Mouse (Mus musculus): ENCODE results near the gene Hlcs.

DNA sequence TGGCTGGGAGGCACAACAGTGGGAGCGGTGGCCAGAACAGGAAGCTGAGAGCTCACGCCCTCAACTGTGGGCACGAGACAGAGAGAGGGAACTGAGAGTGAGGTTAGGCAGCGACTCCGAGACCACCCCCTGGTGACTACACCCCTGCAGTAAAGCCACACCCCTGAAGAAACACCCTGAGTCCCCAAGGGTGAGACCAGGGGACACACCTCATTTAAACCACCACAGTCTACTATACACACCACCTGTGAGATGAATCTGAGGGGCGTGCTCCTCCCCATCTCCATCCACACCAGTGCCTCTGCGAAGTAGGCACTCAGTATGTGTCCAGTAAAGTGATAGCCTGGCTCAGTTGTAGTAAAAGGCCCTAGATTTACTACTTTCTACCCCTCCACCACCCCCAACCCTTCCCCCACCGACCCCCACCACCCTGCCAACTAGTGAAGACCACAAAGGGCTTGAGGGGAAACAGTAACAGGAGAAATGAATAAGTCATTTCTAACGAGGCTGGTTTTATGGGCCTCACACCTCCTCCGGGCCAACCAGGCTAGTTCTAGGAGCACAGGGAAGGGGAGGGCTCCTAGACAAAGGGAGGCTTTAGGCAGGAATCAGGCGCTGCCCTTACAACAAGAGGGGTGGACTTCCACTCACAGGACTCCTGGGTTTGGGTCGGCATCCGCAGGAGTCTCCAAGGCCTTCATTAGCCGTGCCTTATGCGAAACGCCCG lies 67.2 kb downstream of the Hlcs start:
- TF ChIP-seq CTCF (IDR thresholded peaks at IDR 0.05) (no peak), POLR2A (IDR thresholded peaks at IDR 0.05; ENCODE audit: insufficient read depth, low read depth, low read length) (no peak)

Measured in heart, adult 2 months (tissue).